In the genomic region with DNA sequence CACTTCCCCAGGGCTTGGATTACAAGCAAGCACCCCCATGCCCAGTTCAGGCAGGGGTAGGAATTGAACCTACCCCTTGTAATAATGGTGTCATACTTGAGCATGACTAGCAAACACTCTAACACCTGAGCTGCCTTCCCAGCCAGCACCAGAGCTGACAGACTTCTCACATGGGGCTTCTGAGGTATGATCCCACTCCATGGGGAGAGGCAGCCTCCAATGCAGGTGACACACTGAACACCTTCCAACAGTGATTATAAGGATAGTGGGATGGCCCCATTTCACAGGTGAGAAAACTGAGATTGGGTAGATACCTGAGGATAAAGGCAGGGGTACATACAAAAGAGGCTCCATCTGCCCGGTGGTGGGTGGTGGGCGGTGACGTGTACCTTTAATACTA, we compare ENCODE assay signal across 20 mouse cellular contexts.
DNase-seq lines count a peak whose midpoint lies in the region; ATAC-seq lines count a peak whose summit lies in the region.
"Had no signal": no experiment of that assay in that cellular context is flagged by ENCODE, and none has a peak within 500 bp of the region (broad histone marks: within the 10 kb centered on the region; RNA-seq: fewer than 3 reads in every experiment).

No protein-coding gene starts in this region.

- H3K27ac ChIP-seq in heart, embryonic 12.5 days (ENCODE audit: poor library complexity, severe bottlenecking): no peak overlapping the region
- no peak overlapping the region for H3K27ac ChIP-seq in midbrain, embryonic 11.5 days (ENCODE audit: low read depth, low read length)
- H3K27ac ChIP-seq in midbrain, embryonic 14.5 days (replicated peaks; ENCODE audit: low read depth, low read length): no peak overlapping the region
- no peak overlapping the region for H3K27ac ChIP-seq in neural tube, embryonic 11.5 days (ENCODE audit: low read depth, low read length)
- no peak overlapping the region for H3K27ac ChIP-seq in neural tube, embryonic 15.5 days (replicated peaks)

- no peaks in the 10 kb centered on the region for H3K9me3 ChIP-seq in heart, embryonic 12.5 days (replicated peaks)
- H3K9me3 ChIP-seq in midbrain, embryonic 11.5 days (ENCODE audit: control insufficient read depth, low read length): no peaks in the 10 kb centered on the region
- no peaks in the 10 kb centered on the region for H3K9me3 ChIP-seq in midbrain, embryonic 14.5 days (ENCODE audit: control insufficient read depth, low read length)
- no peaks in the 10 kb centered on the region; the same call in 1 of the 2 replicates for H3K9me3 ChIP-seq in neural tube, embryonic 11.5 days (ENCODE audit: control insufficient read depth, low read length)
- H3K9me3 ChIP-seq in neural tube, embryonic 15.5 days (replicated peaks): no peaks in the 10 kb centered on the region

- no peak overlapping the region for H3K9ac ChIP-seq in heart, embryonic 12.5 days
- no peak overlapping the region for H3K9ac ChIP-seq in midbrain, embryonic 11.5 days (ENCODE audit: low read length)
- no peak overlapping the region for H3K9ac ChIP-seq in midbrain, embryonic 14.5 days (replicated peaks; ENCODE audit: low read length)
- no peak overlapping the region for H3K9ac ChIP-seq in neural tube, embryonic 11.5 days (ENCODE audit: low read length)
- H3K9ac ChIP-seq in neural tube, embryonic 15.5 days (replicated peaks): no peak overlapping the region

- WGBS in heart, embryonic 12.5 days: 74% methylated on average over 3 of the region's 3 CpGs
- WGBS in midbrain, embryonic 11.5 days: 73% methylated on average over 3 of the region's 3 CpGs
- 80% methylated on average over 3 of the region's 3 CpGs for WGBS in midbrain, embryonic 14.5 days
- 76% methylated on average over 3 of the region's 3 CpGs for WGBS in neural tube, embryonic 11.5 days
- 80% methylated on average over 3 of the region's 3 CpGs for WGBS in neural tube, embryonic 15.5 days

- DNase-seq in heart, adult 11 months: peak; percentile 83
- peak; percentile 80 for DNase-seq in midbrain, embryonic 11.5 days (ENCODE audit: low spot score, missing footprints)
- DNase-seq in midbrain, embryonic 14.5 days: no peak
- DNase-seq in neural tube, embryonic 11.5 days (ENCODE audit: low spot score): peak; percentile 7
- DNase-seq: adrenal gland, adult 2 months; adrenal gland, adult 8-10 months; adrenal gland, postnatal 10 days; adrenal gland, postnatal 14 days; adrenal gland, postnatal 25 days; adrenal gland, postnatal 36 days; B cell, adult 2 months; cerebellum, adult 11 months; cerebellum, adult 11-12 months; cerebellum, adult 18-20 months had no signal

- H3K4me2 ChIP-seq in heart, embryonic 12.5 days: no peak overlapping the region
- no peak overlapping the region for H3K4me2 ChIP-seq in midbrain, embryonic 11.5 days
- H3K4me2 ChIP-seq in midbrain, embryonic 14.5 days (ENCODE audit: low read length): no peak overlapping the region
- no peak overlapping the region for H3K4me2 ChIP-seq in neural tube, embryonic 11.5 days (ENCODE audit: low read depth)
- no peak overlapping the region for H3K4me2 ChIP-seq in neural tube, embryonic 15.5 days

- no peaks in the 10 kb centered on the region for H3K4me1 ChIP-seq in heart, embryonic 12.5 days (replicated peaks)
- H3K4me1 ChIP-seq in midbrain, embryonic 11.5 days (ENCODE audit: control insufficient read depth, insufficient read depth, low read length): 0 out of 2 replicates have a peak, but pooled peaks cover 3% of the 10 kb centered on the region
- H3K4me1 ChIP-seq in midbrain, embryonic 14.5 days (ENCODE audit: control insufficient read depth, insufficient read depth, low read length): peaks cover 7% of the 10 kb centered on the region; the same call in 1 of the 2 replicates
- peaks cover 6% of the 10 kb centered on the region; the same call in 1 of the 2 replicates for H3K4me1 ChIP-seq in neural tube, embryonic 11.5 days (ENCODE audit: control insufficient read depth, insufficient read depth, low read length)
- H3K4me1 ChIP-seq in neural tube, embryonic 15.5 days: peaks cover 12% of the 10 kb centered on the region

- H3K4me3 ChIP-seq in heart, embryonic 12.5 days: no peak overlapping the region
- H3K4me3 ChIP-seq in midbrain, embryonic 11.5 days (ENCODE audit: low read depth, low read length): no peak overlapping the region
- no peak overlapping the region for H3K4me3 ChIP-seq in midbrain, embryonic 14.5 days (replicated peaks; ENCODE audit: low read depth, low read length)
- H3K4me3 ChIP-seq in neural tube, embryonic 11.5 days (ENCODE audit: low read depth, low read length): no peak overlapping the region
- no peak overlapping the region for H3K4me3 ChIP-seq in neural tube, embryonic 15.5 days (replicated peaks)

- no peaks in the 10 kb centered on the region for H3K36me3 ChIP-seq in heart, embryonic 12.5 days
- H3K36me3 ChIP-seq in midbrain, embryonic 11.5 days (ENCODE audit: control insufficient read depth, insufficient read depth, low read length): no peaks in the 10 kb centered on the region
- no peaks in the 10 kb centered on the region for H3K36me3 ChIP-seq in midbrain, embryonic 14.5 days (ENCODE audit: control insufficient read depth, insufficient read depth, low read length)
- H3K36me3 ChIP-seq in neural tube, embryonic 11.5 days (ENCODE audit: control insufficient read depth, insufficient read depth, low read length): no peaks in the 10 kb centered on the region
- no peaks in the 10 kb centered on the region for H3K36me3 ChIP-seq in neural tube, embryonic 15.5 days
- H3K36me3 ChIP-seq: G1E had no signal

- H3K27me3 ChIP-seq in heart, embryonic 12.5 days (replicated peaks): peaks cover 39% of the 10 kb centered on the region
- peaks cover 15% of the 10 kb centered on the region; the same call in 1 of the 2 replicates for H3K27me3 ChIP-seq in midbrain, embryonic 11.5 days (ENCODE audit: control insufficient read depth, insufficient read depth, low read length)
- H3K27me3 ChIP-seq in midbrain, embryonic 14.5 days (ENCODE audit: control insufficient read depth, insufficient read depth, low read length): peaks cover 24% of the 10 kb centered on the region
- no peaks in the 10 kb centered on the region for H3K27me3 ChIP-seq in neural tube, embryonic 11.5 days (ENCODE audit: control insufficient read depth, insufficient read depth, low read length)
- H3K27me3 ChIP-seq in neural tube, embryonic 15.5 days (replicated peaks): peaks cover 32% of the 10 kb centered on the region
- H3K27me3 ChIP-seq: Patski had no signal

- no peak for ATAC-seq in heart, embryonic 12.5 days (ENCODE audit: insufficient number of reproducible peaks, low FRiP score)
- ATAC-seq in midbrain, embryonic 11.5 days (ENCODE audit: low FRiP score): no peak
- ATAC-seq in midbrain, embryonic 14.5 days (ENCODE audit: low FRiP score, low TSS enrichment): no peak
- ATAC-seq in neural tube, embryonic 11.5 days (ENCODE audit: insufficient read depth, low FRiP score, low TSS enrichment): no peak
- no peak for ATAC-seq in neural tube, embryonic 15.5 days (ENCODE audit: low FRiP score)
- ATAC-seq: activated CD4-positive, CD25-positive, alpha-beta regulatory T cell, adult 4 months; CD4-positive, CD25-positive, alpha-beta regulatory T cell, adult 4 months; Patski had no signal
